Mouse (Mus musculus) ZHBTc4 (cell line): ENCODE results near the gene Gna15.

Experiments used
- DNase-seq: peaks from one replicate; pipeline ENCODE4 v3.0.0-alpha.2; 2011; ENCODE audit warnings: low read depth, low spot score

Gene Gna15

DNA sequence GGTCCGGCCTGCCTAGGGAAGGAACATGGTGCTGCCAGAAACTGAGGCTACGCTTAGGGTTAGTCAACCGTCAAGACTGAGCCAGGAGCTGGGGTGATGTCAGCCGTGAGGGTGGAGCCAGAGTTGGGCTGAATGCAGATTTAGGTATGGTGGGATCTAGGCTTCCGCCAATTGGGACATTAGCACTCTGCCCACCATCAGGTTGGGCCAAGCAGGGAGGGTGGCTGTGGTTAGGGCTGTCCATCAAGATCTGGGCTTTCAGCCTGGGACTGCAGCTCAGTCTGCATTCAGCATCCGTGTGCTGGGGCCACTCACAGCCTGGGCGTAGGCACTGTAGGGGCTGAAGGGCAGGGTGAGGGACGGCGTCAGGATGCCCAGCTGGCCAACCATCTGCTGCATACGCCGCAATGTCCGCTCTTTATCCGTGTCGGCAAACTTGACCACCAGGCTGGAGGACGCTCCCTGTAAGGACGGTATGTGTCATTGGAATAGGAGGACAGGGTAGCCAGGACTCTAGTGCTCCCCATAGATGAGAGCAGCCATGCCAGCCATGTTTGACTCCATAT is 56.3 kb downstream of the Gna15 start:
- no peak for DNase-seq

DNA sequence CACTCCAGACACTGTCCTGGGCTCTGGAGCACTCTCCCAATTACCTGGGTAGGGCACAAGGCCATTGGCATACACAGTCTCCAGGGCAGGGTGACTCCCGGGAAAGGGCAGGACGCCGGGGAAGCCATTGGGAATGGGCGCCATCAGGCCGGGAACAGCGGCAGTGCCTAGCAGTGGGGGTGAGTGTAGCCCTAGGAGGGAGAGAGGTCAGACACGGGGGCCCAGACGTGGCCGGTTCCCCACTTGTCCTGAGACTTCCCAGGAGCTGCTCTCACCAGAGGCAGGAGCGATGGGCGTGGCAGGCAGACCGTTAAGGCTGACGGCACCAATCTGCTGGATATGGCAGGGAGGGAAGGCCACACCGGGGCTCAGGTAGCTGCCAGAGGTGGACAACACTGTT is 57.1 kb downstream of the Gna15 start:
- DNase-seq, result no peak

DNA sequence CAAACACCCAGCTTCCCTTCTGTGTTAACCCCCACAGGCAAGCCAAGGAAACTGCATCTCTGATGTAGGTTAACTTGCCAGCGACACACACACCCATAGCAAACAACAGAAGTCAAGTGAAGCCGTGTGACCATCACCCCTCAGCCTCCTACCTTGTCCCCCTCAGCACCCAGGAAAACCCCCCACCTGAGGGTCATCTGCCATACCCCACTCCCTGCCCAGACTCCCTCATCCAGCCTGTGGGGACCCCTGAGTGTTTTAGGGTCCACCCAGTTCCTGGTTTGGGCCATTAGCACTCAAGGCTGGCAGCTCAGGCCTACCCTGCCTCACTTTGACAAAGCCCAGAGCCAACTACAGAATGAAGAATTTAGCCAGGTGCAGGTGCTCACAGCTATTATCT is 58.0 kb downstream of the Gna15 start:
- peak; percentile 33 for DNase-seq

DNA sequence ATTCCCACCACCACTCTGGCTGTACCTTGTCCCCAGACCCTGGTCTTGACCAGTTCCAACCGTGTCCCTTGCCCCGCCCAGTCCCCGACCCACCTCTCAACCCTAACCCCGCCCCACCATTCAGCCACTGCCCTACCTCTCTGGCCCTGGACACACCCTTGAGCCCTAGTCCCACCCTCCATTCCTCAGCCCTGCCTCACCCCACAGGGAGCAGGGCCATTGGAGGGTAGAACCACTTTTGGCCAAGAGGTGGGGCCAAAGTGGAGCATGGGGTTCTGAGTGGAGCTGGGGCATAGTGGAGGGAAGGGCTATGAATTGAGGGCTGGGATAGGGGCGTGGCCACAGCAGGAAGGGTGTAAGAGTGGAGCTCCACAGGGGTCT is 58.8 kb downstream of the Gna15 start:
- DNase-seq, result peak; percentile 99

DNA sequence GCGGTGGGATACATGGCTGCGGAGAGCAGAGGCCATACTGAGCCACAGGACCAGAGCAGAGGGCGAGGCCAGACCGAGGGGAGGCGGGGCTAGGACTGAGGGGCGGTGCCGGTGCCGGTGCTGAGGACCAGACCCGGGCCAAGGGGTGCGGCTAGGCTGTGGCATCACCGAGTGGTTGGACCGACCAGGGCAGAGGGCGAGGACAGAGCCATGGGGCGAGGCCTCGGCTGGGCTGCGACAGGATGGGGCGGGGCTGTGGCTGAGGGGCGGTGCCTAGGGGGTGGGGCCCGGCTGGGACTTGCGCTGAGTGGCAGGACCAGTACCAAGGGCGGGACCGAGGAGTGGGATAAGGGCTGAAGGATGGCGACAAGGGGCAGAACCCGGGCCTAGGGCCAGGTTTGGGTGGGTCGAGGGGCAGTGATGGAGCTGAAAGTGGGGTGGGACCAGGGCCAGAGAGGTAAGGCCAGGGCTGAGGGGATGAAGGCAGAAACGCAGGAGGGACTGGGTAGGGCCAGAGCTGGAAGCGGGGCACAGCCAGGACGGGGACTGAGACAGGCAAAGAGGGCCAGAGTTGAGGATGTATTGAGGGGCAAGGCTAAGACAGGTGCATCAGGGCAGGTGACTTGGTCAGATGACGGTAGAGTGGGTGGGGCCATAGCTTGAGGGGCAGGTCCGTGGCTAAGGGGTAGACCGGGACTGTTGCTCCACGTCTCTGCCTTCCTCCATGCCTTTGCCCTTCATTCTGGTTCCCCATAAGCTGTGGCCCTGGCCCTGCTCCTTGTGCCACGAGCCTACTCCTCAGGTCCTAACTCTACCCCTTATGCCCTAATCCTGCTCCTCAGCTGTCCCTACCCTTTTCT is 59.4 kb downstream of the Gna15 start:
- peak; percentile 95 for DNase-seq

DNA sequence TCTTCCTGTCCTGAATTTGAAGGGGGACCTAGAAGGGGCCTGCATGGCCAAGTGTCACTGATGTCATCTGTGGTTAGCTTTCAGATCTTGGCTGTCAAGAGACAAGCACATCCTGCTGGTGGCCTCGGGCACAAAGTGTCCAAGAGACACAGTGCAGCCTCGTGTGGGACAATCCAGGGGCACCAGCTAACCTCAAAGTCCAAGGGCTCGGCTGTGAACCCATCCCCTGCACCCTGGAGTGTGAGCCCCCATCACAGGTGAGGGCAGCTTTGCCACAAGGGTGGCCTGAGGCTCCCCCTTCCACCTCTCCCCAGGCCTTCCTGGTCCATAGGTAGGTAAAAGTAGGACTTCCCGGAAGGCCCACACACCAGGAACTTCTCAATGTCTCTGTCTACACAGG is 60.5 kb downstream of the Gna15 start:
- no peak for DNase-seq

DNA sequence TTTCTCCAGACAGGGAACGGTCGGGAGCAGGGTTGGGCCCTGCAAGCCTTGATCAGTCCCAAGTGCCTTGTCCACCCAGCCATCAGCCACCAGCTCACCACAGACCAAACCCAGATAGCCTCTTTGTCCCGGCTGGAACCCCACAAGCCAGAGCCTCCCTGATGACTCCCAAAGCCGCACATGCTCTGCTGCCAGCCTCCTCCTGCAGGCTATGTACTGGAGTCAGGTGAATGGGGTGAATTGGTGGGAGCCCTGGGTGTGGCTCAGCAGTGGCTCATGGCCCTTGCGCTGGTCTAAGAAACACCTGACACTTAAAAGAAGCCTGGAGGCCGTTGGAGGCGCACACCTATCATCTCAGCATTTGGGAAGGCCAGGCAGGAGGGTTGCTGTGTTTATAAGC is 61.1 kb downstream of the Gna15 start:
- DNase-seq, result no peak

DNA sequence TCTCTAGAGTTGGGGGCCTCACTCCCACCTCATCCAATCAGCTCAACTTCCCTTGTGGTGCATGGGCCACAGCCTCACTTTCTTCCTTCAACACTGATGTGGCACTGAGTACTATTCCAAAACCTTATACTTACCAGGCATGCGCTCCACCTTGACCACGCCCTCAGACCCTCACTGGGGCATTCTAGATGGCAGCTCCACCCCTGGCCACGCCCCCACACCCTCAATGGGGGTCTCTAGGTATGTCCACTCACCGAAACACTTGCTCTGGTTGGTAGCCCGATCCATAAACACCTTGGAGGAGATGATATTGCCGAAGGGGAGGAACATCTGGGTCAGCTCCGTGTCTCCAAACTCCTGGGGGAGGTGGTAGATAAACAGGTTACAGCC is 61.6 kb downstream of the Gna15 start:
- DNase-seq, result no peak

DNA sequence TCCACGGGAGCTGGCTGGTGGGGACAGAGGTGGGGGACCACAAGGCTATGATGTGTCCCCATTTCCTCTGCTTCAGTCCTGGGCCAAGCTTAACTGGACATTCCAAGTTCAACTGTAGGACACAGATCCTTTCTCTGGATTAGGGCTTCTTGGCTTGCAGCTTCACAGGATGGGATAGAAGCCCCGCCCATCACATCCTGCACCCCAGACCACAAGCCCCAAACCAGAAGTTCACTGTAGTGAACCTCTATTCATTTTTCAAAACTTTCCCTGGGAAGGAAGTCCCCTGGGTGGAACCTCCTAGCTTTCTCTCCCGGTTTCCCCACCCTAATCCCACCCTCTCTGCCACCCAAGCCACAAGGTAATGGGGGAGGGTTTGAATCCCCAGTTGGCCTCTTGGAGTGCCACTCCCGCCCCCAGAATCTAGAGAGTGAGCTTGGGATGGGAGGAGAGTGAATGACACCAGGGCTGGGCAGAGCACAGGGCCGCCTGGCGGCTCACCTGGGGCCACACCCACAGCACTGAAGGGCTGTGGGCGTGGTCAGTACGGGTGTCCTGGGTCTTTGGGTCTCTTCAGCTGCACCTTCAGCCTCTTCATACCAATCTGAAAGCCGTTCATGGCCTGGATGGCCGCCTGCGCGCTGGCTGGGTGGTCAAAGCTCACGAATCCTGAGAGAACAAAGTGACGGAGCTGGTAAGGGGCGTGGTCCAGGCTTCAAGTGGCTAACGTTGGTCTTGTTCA is 62.2 kb downstream of the Gna15 start:
- peak; percentile 33 for DNase-seq

DNA sequence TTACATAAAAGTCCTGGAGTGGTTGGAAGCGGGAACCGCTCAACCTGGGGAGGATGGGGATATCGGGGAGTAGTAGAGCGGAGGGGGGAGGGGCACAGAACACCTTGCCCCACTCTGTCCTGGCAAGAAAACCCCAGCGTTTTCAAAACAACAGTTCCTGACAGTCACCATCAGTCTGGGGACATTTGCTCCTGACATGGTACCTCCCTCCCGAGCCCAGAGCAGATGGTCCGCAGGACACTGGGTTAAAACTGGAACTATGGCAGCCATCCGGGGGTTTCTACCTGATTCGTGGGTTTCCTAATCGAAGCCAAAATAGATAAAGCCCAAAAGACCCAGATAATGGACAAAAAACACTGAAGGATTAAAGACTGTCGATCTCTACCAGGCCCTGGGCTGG is 63.1 kb downstream of the Gna15 start:
- DNase-seq, result no peak

DNA sequence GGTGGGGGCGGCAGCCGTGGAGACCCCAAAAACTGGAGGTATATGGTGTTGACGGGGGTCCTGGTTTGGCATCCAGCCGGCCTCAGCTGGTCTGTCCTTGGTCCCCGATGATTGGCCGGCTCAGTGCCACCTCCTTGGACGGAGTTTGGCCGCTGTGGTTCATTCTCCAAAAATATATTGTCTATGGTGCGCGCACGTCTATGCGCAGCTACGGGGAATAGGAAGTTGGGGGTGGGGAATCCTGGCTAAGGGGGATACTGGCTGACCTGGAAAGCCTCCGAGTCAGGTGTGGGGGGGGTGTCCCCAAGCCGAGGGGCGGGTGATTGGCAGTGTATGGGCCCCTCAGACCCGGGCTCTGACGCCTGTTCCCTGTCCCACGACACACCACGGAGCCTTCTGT is 63.6 kb downstream of the Gna15 start:
- DNase-seq, result no peak

DNA sequence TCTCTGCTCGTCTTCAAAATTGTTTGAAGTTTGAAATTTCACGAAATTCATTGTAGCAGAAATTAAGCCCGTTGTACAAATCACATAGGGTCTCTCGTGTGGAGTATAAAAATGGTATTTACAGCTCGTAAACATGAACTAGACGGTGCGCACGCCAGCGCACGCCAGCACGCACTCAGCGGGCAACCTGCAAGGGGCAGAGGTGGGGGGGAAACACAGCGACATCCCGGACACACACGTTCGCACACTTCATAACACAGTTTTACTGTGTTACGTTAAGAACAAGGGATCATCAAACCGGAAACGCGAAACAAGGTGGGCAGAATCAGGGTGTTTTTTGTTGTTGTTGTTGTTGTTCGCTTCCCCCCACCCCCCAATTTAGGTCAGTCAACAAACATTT is 64.6 kb downstream of the Gna15 start:
- no peak for DNase-seq

DNA sequence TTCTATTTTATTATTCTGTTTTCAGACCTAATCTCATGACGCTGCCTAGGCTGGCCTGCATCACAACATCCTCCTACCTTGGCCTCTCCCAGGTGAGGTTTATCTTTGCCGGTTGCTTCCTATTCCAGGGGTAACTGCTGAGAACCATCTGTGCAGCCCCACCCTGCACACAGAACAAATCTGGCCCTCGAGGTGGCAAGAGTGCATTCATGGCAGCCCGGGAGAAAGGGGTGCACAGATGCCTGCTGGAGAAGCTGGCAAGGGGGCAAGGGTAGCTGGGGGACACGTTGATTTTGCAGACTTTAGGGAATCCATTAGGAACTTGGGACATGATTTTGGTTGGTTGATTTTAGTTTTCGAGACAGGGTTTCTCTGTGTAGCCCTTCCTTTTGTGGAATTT is 65.8 kb downstream of the Gna15 start:
- no peak for DNase-seq

DNA sequence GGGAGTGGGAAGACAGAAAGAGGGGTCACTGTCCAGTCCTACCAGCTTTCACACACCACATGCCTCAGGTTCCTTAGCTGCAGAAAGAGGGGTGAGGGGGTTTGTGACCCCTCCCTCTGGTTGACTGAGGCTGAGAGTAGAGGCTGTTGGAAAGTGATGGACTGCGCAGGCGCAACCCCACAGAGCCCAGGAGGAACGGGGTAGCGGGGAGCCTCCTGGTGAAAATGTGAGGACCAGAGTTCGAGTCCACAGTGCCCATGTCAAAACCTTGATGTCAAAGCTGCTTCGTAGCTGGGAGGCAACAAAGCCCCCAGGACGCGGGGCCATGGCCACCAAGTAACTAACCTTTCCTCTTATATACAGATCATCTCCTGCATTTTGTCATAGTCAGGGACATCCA is 66.4 kb downstream of the Gna15 start:
- DNase-seq, result no peak

DNA sequence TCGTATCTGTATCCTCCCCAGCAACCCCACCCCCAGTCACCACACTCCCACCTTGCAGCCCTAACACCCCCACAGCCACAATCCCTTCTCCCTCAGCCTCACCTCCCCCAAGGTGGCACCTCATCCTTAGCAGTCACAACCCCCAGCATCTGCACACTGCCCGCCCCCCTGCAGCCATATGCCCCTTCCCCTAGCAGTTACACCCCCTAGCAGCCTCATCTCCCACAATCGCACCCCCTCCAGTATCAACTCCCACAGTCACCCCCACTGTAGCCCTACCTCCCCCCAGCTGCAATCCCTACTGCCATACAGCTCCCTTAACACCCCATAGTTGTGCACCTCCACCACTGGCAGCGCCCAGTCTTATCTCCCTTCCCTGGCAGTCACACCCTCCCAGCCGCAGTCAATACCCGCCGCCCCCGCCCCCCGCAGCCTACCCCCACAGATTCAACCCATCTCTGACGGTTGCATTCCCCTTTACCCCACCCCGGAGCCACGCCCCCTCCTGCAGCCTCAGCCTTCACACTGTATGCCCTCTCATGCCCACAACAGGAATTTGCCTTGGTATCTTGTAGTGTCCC is 67.0 kb downstream of the Gna15 start:
- DNase-seq, result no peak

DNA sequence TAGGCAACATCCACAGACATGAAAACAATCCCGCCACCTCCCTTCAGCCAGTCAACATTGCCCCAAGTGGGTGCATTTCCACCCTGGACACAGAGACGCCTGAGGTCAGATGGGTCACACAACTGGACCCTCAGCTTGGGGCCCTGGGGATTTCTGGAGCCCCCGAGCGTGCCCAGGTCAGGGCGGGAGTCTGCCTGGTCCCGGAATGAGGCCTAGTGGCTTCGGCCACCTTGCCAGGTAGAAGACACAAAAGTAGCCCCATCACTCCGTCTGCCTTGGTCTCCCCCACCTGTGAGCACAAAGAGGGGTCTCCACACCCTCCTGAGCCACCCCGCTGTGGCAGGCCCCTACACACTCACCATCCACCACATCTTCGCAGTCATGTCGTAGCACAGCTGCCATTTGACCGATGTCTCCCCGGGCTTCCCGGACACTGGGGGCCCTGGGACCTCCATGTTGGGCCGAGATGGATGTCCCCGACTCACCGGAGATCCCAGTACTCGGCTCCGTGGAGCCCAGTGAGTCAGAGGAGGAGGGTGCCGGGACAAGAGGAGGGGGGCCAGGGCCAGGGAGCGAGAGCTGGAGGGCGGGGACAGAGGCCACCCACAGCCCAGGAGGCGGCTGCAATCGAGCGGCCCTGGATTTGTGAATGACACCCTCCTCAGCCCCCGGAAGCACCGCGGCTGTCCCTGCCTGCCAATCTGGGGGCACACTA is 68.7 kb downstream of the Gna15 start, which contains the start of gene Nfic:
Gene Nfic, minus strand, starts transcription at position 455 of the 715 bp plus-strand sequence.
- no peak for DNase-seq

DNA sequence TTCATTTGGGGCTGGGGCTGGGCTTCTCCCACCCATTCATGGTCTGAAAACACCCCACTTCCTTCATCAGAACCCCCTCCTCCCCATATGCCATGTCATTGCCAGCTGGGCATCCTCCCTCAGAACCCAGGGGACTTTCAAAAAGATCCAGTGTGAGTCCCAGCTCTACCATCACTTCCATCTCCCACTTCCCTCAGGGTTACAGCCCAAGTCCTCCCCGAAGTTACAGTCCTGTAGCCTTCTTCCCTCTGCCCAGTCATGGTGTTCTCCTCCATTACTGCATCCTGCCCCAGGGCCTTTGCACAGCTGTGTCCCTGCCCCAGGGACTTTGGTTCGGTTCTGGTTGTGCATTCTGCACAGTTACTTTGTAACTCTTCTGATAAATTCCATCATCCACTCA is 69.9 kb downstream of the Gna15 start:
- DNase-seq, result no peak

DNA sequence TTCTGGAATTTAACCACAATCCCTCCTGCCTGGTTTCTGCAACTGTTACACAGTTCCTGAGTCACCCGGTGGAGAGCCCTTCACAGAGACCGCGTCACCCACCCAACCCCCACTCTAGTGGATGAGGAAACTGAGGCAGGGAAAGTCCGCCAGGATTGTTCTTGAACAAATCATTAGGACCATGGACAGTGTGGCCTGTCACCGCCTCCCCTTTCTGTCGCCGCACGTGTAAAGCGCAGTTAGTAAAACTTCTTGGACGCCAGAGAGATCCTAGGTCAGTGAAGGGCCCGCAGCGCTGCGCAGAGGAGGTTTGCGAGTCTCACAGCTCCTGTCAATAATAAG is 71.1 kb downstream of the Gna15 start:
- no peak for DNase-seq
